Mouse (Mus musculus) CH12.LX (cell line): ENCODE measurements around the gene Plxdc1.

Experiments
- BHLHE40 ChIP-seq: IDR thresholded peaks from 2 replicates; pipeline ENCODE4 v1.6.1; 2011; ENCODE audit warnings: mild to moderate bottlenecking, low read depth, low read length, improper control_type of control experiment
- CHD2 ChIP-seq: IDR thresholded peaks from 2 replicates; pipeline ENCODE4 v1.6.1; 2011; ENCODE audit warnings: low read length, improper control_type of control experiment
- CTCF ChIP-seq, 2 experiments: IDR thresholded peaks in 1 of 2; conservative IDR thresholded peaks in 1 of 2; 2 replicates each; pipeline ENCODE4 v1.5.1; 2011 to 2012; ENCODE audit warnings: low read depth in 2 of 2, low read length in 2 of 2, improper control_type of control experiment in 1 of 2, inconsistent platforms in 1 of 2, mild to moderate bottlenecking in 1 of 2, moderate library complexity in 1 of 2
- ETS1 ChIP-seq: conservative IDR thresholded peaks from 2 replicates; pipeline ENCODE4 v1.6.1; 2012; ENCODE audit warnings: low read depth, mild to moderate bottlenecking, inconsistent platforms, low read length, improper control_type of control experiment, moderate library complexity
- KAT2A ChIP-seq: IDR thresholded peaks from 2 replicates; pipeline ENCODE4 v1.6.1; 2012; ENCODE audit warnings: low read length, improper control_type of control experiment, inconsistent platforms; ENCODE audit not compliant: insufficient replicate concordance
- MAX ChIP-seq: IDR thresholded peaks from 2 replicates; pipeline ENCODE4 v1.6.1; 2011; ENCODE audit warnings: low read length, improper control_type of control experiment
- MAZ ChIP-seq: IDR thresholded peaks from 2 replicates; pipeline ENCODE4 v1.6.1; 2012; ENCODE audit warnings: low read depth, mild to moderate bottlenecking, inconsistent platforms, low read length, improper control_type of control experiment, moderate library complexity
- MXI1 ChIP-seq: IDR thresholded peaks from 2 replicates; pipeline ENCODE4 v1.6.1; 2011; ENCODE audit warnings: mild to moderate bottlenecking, low read depth, low read length, improper control_type of control experiment
- MYC ChIP-seq: IDR thresholded peaks from 2 replicates; pipeline ENCODE4 v1.6.1; 2011; ENCODE audit warnings: low read depth, mild to moderate bottlenecking, improper control_type of control experiment, low read length
- POLR2A ChIP-seq: IDR thresholded peaks from 2 replicates; pipeline ENCODE4 v1.6.1; 2011; ENCODE audit warnings: low read depth, mild to moderate bottlenecking, improper control_type of control experiment, low read length
- POLR2AphosphoS2 ChIP-seq: IDR thresholded peaks from 2 replicates; pipeline ENCODE4 v1.6.1; 2011; ENCODE audit warnings: low read depth, low read length, improper control_type of control experiment
- TCF12 ChIP-seq: IDR thresholded peaks from 2 replicates; pipeline ENCODE4 v1.6.1; 2014; ENCODE audit warnings: low read depth, mild to moderate bottlenecking, inconsistent platforms, low read length, improper control_type of control experiment
- ZKSCAN1 ChIP-seq: IDR thresholded peaks from 2 replicates; pipeline ENCODE4 v1.6.1; 2012; ENCODE audit warnings: low read depth, inconsistent platforms, low read length, improper control_type of control experiment, borderline replicate concordance

GRCm38 (mm10) chr11:97885296-97885915 lies 100.8 kb downstream of the Plxdc1 start:
- no peak for TF ChIP-seq KAT2A
- TF ChIP-seq TCF12, result no peak
- no peak for TF ChIP-seq CTCF (conservative IDR thresholded peaks at IDR 0.05 in 1 of 2, IDR thresholded peaks at IDR 0.05 in 1 of 2; ENCODE audit: low read depth in 2 of 2, low read length in 2 of 2)
- TF ChIP-seq POLR2A, result no peak
- TF ChIP-seq CHD2, result 0 out of 2 replicates have a peak, but pooled peaks have one; percentile 30
- TF ChIP-seq ETS1, result no peak
- TF ChIP-seq POLR2AphosphoS2, result no peak
- no peak for TF ChIP-seq ZKSCAN1
- TF ChIP-seq MAX, result no peak
- TF ChIP-seq MAZ, result no peak
- TF ChIP-seq MYC, result no peak
- TF ChIP-seq BHLHE40, result no peak
- no peak for TF ChIP-seq MXI1
